Mouse (Mus musculus) embryonic facial prominence, embryonic 14.5 days (tissue): ENCODE measurements around the gene Brca1. TPM values are rescaled to one million over a fixed set of nuclear protein-coding genes. Genes with fewer than 3 reads are reported as not detected.

Source experiments
- ATAC-seq: fragments of 200-750 bp; cut with Nextera tagmentation; 2 replicates; pipeline ENCODE4 v1.8.0; 2017; ENCODE audit warnings: low read depth, moderate number of reproducible peaks, moderate TSS enrichment
- DNase-seq: peaks from one replicate; pipeline ENCODE4 v3.0.0-alpha.2; 2015; ENCODE audit warnings: low spot score
- H3K27ac ChIP-seq: fragments of 300-500 bp; sonication (generic); replicated peaks from 2 replicates; pipeline ENCODE4 v1.5.1; 2014; ENCODE audit warnings: low read depth, mild to moderate bottlenecking, low read length, moderate library complexity
- H3K27me3 ChIP-seq: fragments of 300-500 bp; sonication (generic); replicated peaks from 2 replicates; pipeline ENCODE4 v1.6.1; 2014; ENCODE audit warnings: low read length; ENCODE audit not compliant: control insufficient read depth, insufficient read depth
- H3K36me3 ChIP-seq: fragments of 300-500 bp; sonication (generic); 2 replicates; pipeline ENCODE4 v1.6.1; 2014; ENCODE audit warnings: low read length, mixed read lengths; ENCODE audit not compliant: control insufficient read depth, insufficient read depth
- H3K4me1 ChIP-seq: fragments of 300-500 bp; sonication (generic); 2 replicates; pipeline ENCODE4 v1.6.1; 2014; ENCODE audit warnings: antibody characterized with exemption, low read length; ENCODE audit not compliant: control insufficient read depth, insufficient read depth
- H3K4me2 ChIP-seq: fragments of 300-500 bp; sonication (generic); 2 replicates; pipeline ENCODE4 v1.6.1; 2014; ENCODE audit warnings: low read depth, mild to moderate bottlenecking, low read length, moderate library complexity, mixed read lengths
- H3K4me3 ChIP-seq: fragments of 300-500 bp; sonication (generic); 2 replicates; pipeline ENCODE4 v1.5.1; 2014; ENCODE audit warnings: low read depth, mild to moderate bottlenecking, low read length
- H3K9ac ChIP-seq: fragments of 300-500 bp; sonication (generic); 2 replicates; pipeline ENCODE4 v1.6.1; 2014; ENCODE audit warnings: low read depth, mild to moderate bottlenecking, low read length, moderate library complexity, mixed read lengths
- H3K9me3 ChIP-seq: fragments of 300-500 bp; sonication (generic); 2 replicates; pipeline ENCODE4 v1.6.1; 2016; ENCODE audit warnings: low read length; ENCODE audit not compliant: control insufficient read depth
- WGBS: fragments of 180-500 bp; shearing (Covaris S2); extraction: QIAGEN DNeasy Blood & Tissue Kit; methylation state at CpG from one replicate; pipeline ENCODE4 v1.1.7; 2014; 5-methylcytosine and 5-hydroxymethylcytosine counted together
- polyA plus RNA-seq: library from polyadenylated mRNA; unstranded; fragments of >200 nt; fragmentation: Nextera tagmentation; extraction: Ambion mirVana; gene quantifications from 2 replicates; pipeline ENCODE4 v1.2.1, GENCODE M21; 2014

Gene Brca1
- polyA plus RNA-seq, 1 experiment from 2014 or later, result 10.4 TPM

GRCm38 (mm10) chr11:101465101-101465868 lies 86.5 kb downstream of the Brca1 start:
- Histone ChIP-seq H3K4me1 (peaks cover 20% of the 10 kb centered on the region), H3K36me3 (peaks cover 22% of the 10 kb centered on the region), H3K27ac (peak overlapping the region; percentile 79), H3K4me3 (peak overlapping the region; percentile 85), H3K9me3 (no peaks in the 10 kb centered on the region), H3K4me2 (peak overlapping the region; percentile 96), H3K27me3 (no peaks in the 10 kb centered on the region), H3K9ac (peak overlapping the region; percentile 73)
- peak; percentile 84 for DNase-seq
- ATAC-seq, result peak; percentile 42
- WGBS, result under 1% methylated on average over 37 of the region's 51 CpGs

- peaks cover 31% of the 10 kb centered on the region for H3K36me3 ChIP-seq
- H3K9ac ChIP-seq, result peak within 1 kb of the TSS; percentile 73
- 5% methylated on average over 12 of the region's 12 CpGs for WGBS
- H3K4me1 ChIP-seq, result peaks cover 20% of the 10 kb centered on the region
- no peaks in the 10 kb centered on the region for H3K27me3 ChIP-seq
- H3K4me2 ChIP-seq, result peak within 1 kb of the TSS; percentile 96
- H3K27ac ChIP-seq, result peak within 1 kb of the TSS; percentile 79
- H3K4me3 ChIP-seq, result peak within 1 kb of the TSS; percentile 85
- DNase-seq (peak; percentile 32), ATAC-seq (no peak)
- H3K9me3 ChIP-seq, result no peaks in the 10 kb centered on the region
Measured at GRCm38 (mm10) chr11:101464211-101465100, 87.3 kb downstream of the Brca1 start, which contains the start of gene Rnd2. Gene Rnd2 (plus strand): TSS chr11:101464999.

- Histone ChIP-seq H3K36me3 (peaks cover 47% of the 10 kb centered on the region), H3K27me3 (no peaks in the 10 kb centered on the region), H3K9ac (no peak overlapping the region), H3K27ac (no peak overlapping the region), H3K4me2 (no peak overlapping the region), H3K4me1 (peaks cover 14% of the 10 kb centered on the region), H3K9me3 (no peaks in the 10 kb centered on the region), H3K4me3 (no peak overlapping the region)
- ATAC-seq, result no peak; the same call in 1 of the 2 replicates
- peak; percentile 55 for DNase-seq
- WGBS, result 29% methylated on average over 13 of the region's 13 CpGs
Measured at GRCm38 (mm10) chr11:101462583-101463440, 88.9 kb downstream of the Brca1 start.

DNA sequence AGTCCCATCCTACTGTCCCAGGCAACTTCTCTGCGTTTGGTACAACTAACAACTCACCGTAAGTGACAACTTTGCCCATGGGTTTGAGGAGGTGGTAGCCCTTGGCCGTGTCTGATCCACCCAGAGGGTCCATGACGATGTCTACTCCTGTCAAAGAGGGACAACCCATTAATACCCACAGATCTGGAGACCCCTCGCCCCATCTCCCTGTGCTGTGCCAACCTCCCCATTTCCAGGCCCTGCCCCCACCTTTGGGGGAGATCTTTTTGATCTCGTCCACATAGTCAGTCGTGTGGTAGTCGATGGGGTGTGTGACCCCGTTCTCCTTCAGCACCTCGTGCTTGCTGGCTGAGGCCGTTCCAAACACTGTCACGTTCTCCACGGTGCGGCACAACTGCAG lies 89.6 kb downstream of the Brca1 start:
- no peak overlapping the region for H3K4me3 ChIP-seq
- no peak overlapping the region for H3K4me2 ChIP-seq
- WGBS, result 89% methylated on average over 14 of the region's 14 CpGs

GRCm38 (mm10) chr11:101460321-101460720 lies 91.4 kb downstream of the Brca1 start:
- H3K4me1 ChIP-seq, result peaks cover 14% of the 10 kb centered on the region
- H3K27ac ChIP-seq, result no peak overlapping the region
- 84% methylated on average over 15 of the region's 15 CpGs for WGBS
- H3K27me3 ChIP-seq, result no peaks in the 10 kb centered on the region
- ATAC-seq (no peak), DNase-seq (no peak)
- H3K4me2 ChIP-seq, result no peak overlapping the region
- H3K36me3 ChIP-seq, result peaks cover 51% of the 10 kb centered on the region
- H3K9ac ChIP-seq, result no peak overlapping the region
- no peak overlapping the region for H3K4me3 ChIP-seq
- H3K9me3 ChIP-seq, result no peaks in the 10 kb centered on the region

More for the DNA sequence above, 89.6 kb downstream of the Brca1 start:
- H3K27me3 ChIP-seq, result no peaks in the 10 kb centered on the region
- H3K4me1 ChIP-seq, result peaks cover 14% of the 10 kb centered on the region
- DNase-seq, result no peak
- H3K36me3 ChIP-seq, result peaks cover 51% of the 10 kb centered on the region
- no peak overlapping the region for H3K27ac ChIP-seq
- no peaks in the 10 kb centered on the region for H3K9me3 ChIP-seq
- no peak overlapping the region for H3K9ac ChIP-seq
- no peak for ATAC-seq

GRCm38 (mm10) chr11:101459716-101460115 lies 92.0 kb downstream of the Brca1 start:
- ATAC-seq, result no peak
- no peaks in the 10 kb centered on the region for H3K27me3 ChIP-seq
- H3K36me3 ChIP-seq, result peaks cover 51% of the 10 kb centered on the region

GRCm38 (mm10) chr11:101458217-101458616 lies 93.5 kb downstream of the Brca1 start:
- Histone ChIP-seq H3K9ac (no peak overlapping the region), H3K4me1 (peaks cover 7% of the 10 kb centered on the region; the same call in 1 of the 2 replicates), H3K4me2 (no peak overlapping the region), H3K36me3 (peaks cover 51% of the 10 kb centered on the region), H3K27ac (no peak overlapping the region), H3K27me3 (no peaks in the 10 kb centered on the region), H3K9me3 (no peaks in the 10 kb centered on the region), H3K4me3 (no peak overlapping the region)
- ATAC-seq, result no peak
- DNase-seq, result no peak
- 82% methylated on average over 12 of the region's 12 CpGs for WGBS

More at GRCm38 (mm10) chr11:101459716-101460115, 92.0 kb downstream of the Brca1 start:
- WGBS, result 39% methylated on average over 6 of the region's 6 CpGs
- H3K4me2 ChIP-seq, result no peak overlapping the region
- no peak overlapping the region for H3K27ac ChIP-seq
- peaks cover 14% of the 10 kb centered on the region for H3K4me1 ChIP-seq
- H3K4me3 ChIP-seq, result no peak overlapping the region
- no peak for DNase-seq
- H3K9me3 ChIP-seq, result no peaks in the 10 kb centered on the region
- H3K9ac ChIP-seq, result peak overlapping the region; percentile 3; the same call in 1 of the 2 replicates

GRCm38 (mm10) chr11:101457631-101458030 lies 94.1 kb downstream of the Brca1 start:
- H3K36me3 ChIP-seq, result peaks cover 47% of the 10 kb centered on the region

More at GRCm38 (mm10) chr11:101457631-101458030, 94.1 kb downstream of the Brca1 start:
- Histone ChIP-seq H3K9ac (no peak overlapping the region), H3K4me2 (no peak overlapping the region), H3K4me1 (0 out of 2 replicates have a peak, but pooled peaks cover 6% of the 10 kb centered on the region), H3K9me3 (no peaks in the 10 kb centered on the region), H3K27me3 (no peaks in the 10 kb centered on the region), H3K27ac (no peak overlapping the region), H3K4me3 (no peak overlapping the region)
- 88% methylated on average over 9 of the region's 9 CpGs for WGBS
- ATAC-seq, result no peak
- no peak for DNase-seq
